Mouse (Mus musculus) layer of hippocampus, adult 9-11 months (tissue): Measurements from ENCODE around the gene Adamtsl4.
"Not testable (repeated sequence)": the region's sequence is repeated elsewhere in the genome, so short reads cannot be mapped to it uniquely, and the experiment has no call there.

Experiments
- DNase-seq: peaks from one replicate; pipeline ENCODE4 v3.0.0; 2022

The Adamtsl4 gene

GRCm38 (mm10) chr3:95658868-95659712, 28.6 kb downstream of the Adamtsl4 start:
- DNase-seq: peak; percentile 79

GRCm38 (mm10) chr3:95658236-95658867, 29.4 kb downstream of the Adamtsl4 start, which contains the start of gene Mcl1:
Gene Mcl1 (plus strand): TSS chr3:95658788.
- DNase-seq: peak; percentile 93

- no peak for DNase-seq
Measured at GRCm38 (mm10) chr3:95657711-95658110, 30.0 kb downstream of the Adamtsl4 start.

GRCm38 (mm10) chr3:95657108-95657507, 30.6 kb downstream of the Adamtsl4 start:
- DNase-seq: no peak

- DNase-seq: no peak
Measured at GRCm38 (mm10) chr3:95655437-95655836, 32.3 kb downstream of the Adamtsl4 start.

- not testable (repeated sequence) for DNase-seq
Measured at GRCm38 (mm10) chr3:95654371-95654770, 33.3 kb downstream of the Adamtsl4 start.

- DNase-seq: no peak
Measured at GRCm38 (mm10) chr3:95653473-95654034, 34.2 kb downstream of the Adamtsl4 start.

GRCm38 (mm10) chr3:95652871-95653270, 34.8 kb downstream of the Adamtsl4 start:
- no peak for DNase-seq

GRCm38 (mm10) chr3:95652204-95652811, 35.4 kb downstream of the Adamtsl4 start:
- no peak for DNase-seq

- DNase-seq: no peak
Measured at GRCm38 (mm10) chr3:95651391-95652203, 36.1 kb downstream of the Adamtsl4 start.

- DNase-seq: no peak
Measured at GRCm38 (mm10) chr3:95651033-95651373, 36.7 kb downstream of the Adamtsl4 start.

- no peak for DNase-seq
Measured at GRCm38 (mm10) chr3:95650276-95651032, 37.3 kb downstream of the Adamtsl4 start.

GRCm38 (mm10) chr3:95648016-95648415, 39.7 kb downstream of the Adamtsl4 start:
- DNase-seq: no peak

GRCm38 (mm10) chr3:95645313-95646235, 42.1 kb downstream of the Adamtsl4 start:
- peak; percentile 72 for DNase-seq

- no peak for DNase-seq
Measured at GRCm38 (mm10) chr3:95643097-95643496, 44.6 kb downstream of the Adamtsl4 start.

GRCm38 (mm10) chr3:95639694-95640093, 48.0 kb downstream of the Adamtsl4 start:
- DNase-seq: no peak

GRCm38 (mm10) chr3:95636072-95636471, 51.6 kb downstream of the Adamtsl4 start:
- DNase-seq: no peak

- DNase-seq: no peak
Measured at GRCm38 (mm10) chr3:95635636-95636035, 52.1 kb downstream of the Adamtsl4 start.

GRCm38 (mm10) chr3:95632648-95633588, 54.8 kb downstream of the Adamtsl4 start:
- no peak for DNase-seq
